Mouse (Mus musculus): ENCODE data around the gene Slc15a1.

Gene Slc15a1

DNA sequence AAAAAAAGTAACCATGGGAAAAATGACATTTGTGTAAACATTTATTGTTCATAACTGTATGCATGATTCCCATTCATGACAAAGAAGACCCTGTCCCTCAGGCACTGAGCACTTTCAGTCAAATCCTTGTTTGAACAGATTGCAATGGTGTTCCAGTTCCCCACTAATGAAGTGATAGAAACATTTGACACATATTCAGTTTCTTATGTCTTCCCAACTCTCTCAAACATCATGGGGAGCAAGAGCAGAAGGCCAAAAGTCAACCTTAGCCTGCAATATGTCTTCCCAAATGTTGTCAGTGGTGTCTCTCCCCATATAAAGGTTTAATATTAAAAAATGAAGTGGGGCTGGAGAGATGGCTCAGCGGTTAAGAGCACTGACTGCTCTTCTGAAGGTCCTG lies 19.3 kb downstream of the Slc15a1 start:
- DNase-seq, result no peak

- no peak for DNase-seq
Measured at GRCm38 (mm10) chr14:121484436-121484835, 20.6 kb downstream of the Slc15a1 start.

DNA sequence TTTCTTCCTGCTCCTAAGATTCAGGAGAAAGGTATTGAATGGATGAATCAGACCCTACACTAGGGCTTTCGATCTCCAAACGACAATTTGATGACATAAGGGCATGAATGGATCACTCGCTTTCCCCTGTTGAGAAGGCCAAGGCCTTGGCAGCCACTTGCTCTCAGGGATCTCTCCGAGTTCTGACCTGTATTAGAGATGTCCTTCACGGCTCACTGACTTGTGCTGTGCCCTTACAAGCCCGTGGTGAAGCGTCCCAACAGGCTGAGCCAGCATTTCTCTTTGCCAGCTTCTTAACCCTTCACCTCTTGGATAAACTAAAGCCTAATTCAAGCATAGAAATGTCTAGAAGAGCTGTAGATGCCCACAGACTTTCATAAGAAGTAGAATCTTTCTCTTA lies 22.9 kb downstream of the Slc15a1 start:
- DNase-seq, result no peak

- no peak for DNase-seq
Measured at GRCm38 (mm10) chr14:121481591-121481990, 23.5 kb downstream of the Slc15a1 start.

DNA sequence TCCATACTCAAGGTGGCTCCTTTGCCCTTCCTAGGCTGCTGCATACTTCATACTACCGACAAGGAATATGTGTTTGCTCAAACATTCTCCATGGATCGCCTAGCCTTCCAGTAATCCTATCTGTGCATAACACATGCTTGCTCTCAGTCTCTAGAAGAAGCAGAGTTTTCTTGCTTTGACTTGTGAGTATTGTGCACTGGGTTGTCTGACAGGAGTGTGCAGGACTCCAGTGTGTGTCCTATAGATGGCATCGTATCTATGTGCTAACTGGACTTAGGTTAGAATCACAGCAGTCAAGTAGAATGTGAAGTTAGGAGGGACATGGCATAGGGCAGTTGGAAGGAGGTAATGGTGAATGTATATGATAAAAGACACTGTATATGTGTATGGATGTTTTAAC lies 26.0 kb downstream of the Slc15a1 start:
- DNase-seq, result no peak

DNA sequence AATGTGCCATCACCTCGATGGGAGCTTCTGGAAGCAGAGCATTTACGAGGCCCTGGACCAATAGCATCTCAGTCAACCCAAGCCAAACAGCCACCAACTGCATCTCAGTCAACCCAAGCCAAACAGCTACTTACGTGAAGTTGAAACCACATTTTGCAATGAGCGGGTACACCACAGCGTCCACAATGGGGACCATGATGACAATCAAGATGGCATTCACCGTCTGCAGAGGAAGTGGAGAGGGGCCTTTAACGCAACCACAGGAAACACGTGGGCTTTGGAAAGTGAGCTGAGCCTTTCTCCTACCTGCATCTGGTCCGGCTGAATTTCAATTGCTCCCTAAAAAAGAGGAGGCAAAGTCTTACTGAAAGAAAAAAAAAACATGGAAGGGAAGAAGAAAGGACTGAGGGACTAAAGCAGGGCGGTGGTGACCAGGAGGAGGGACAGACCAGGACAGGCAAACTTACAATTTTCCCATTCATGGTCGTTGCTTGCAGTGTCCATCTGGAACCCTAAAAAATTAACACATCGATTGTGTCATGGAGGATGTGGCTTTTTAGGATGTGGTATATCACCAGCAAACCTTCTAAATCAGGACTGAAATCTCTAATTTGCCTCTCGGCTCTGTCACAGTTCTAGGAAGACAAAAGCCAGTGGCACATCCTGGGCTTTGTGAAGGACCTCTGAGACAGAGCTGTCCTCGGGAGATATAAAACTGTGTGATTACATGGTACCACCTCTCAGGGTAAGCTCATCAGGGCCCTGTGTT lies 26.9 kb downstream of the Slc15a1 start:
- DNase-seq, result no peak

DNA sequence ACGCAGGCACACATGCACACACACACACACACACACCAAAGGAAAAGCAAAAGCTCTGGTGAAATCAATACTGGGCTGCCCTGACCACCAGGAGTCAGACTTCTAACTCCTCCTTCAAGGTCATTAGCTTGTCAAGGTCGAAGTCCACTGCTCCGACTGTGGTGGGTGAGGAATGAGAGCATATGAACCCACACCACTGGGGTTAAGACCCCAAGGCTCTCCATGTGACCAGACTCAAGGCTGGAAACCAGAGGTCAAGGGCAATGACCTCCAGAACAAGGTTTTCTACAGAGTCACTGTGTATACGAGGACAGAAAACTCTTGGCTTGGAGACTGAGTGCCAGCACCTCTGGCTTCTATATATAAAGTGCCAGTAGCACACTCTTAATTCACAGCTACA lies 31.2 kb downstream of the Slc15a1 start:
- DNase-seq, result no peak

DNA sequence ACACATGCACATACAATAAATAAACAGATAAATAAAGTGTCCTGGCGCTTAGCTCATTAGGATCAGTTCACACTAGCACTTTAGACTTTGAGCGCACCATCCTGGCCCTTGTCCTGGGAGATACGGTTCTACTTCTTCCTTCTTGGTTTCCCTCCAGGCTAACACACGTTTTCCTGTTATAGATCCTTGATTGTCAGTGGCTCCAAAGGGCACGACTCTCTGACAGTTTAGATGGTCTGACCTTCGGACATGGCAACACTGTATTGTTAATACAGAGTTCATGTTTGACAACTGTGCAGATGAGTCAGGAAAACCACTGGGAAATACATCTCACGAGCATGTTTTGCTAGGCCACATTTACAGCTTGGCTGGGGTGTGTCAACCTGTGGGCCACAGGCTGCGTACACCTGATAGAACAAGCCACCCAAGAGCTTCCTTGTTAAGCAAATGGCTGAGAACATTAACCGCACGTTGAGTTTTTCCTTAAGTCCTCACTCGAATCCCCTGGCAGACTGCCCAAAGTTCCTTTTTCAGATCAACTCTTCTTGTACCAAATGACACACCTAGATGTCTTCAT lies 33.4 kb downstream of the Slc15a1 start:
- no peak for DNase-seq

- no peak for DNase-seq
Measured at GRCm38 (mm10) chr14:121469601-121470000, 35.5 kb downstream of the Slc15a1 start.

- DNase-seq, result no peak
Measured at GRCm38 (mm10) chr14:121467646-121468045, 37.4 kb downstream of the Slc15a1 start.

- no peak for DNase-seq
Measured at GRCm38 (mm10) chr14:121466501-121466900, 38.6 kb downstream of the Slc15a1 start.

DNA sequence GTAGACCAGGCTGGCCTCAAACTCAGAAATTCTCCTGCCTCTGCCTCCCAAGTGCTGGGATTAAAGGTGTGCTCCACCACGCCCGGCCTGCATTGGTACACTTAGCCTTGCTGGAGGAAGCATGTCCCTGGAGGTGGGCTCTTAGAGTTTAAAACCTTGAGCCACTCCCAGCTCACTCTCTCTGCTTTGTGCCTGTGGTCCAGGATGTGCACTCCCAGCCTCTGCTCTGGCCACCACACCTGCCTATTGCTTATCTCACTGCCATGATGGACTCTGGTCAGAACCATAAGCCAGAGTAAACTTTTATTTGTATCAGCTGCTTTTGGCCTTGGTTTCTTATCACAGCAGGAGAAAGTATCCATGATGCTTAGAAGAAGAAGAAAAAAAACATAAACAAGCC lies 40.7 kb downstream of the Slc15a1 start:
- no peak for DNase-seq

GRCm38 (mm10) chr14:121462756-121463155 lies 42.3 kb downstream of the Slc15a1 start:
- DNase-seq, result no peak

GRCm38 (mm10) chr14:121460966-121461365 lies 44.1 kb downstream of the Slc15a1 start:
- no peak for DNase-seq

- DNase-seq, result no peak
Measured at GRCm38 (mm10) chr14:121458521-121458920, 46.5 kb downstream of the Slc15a1 start.

DNA sequence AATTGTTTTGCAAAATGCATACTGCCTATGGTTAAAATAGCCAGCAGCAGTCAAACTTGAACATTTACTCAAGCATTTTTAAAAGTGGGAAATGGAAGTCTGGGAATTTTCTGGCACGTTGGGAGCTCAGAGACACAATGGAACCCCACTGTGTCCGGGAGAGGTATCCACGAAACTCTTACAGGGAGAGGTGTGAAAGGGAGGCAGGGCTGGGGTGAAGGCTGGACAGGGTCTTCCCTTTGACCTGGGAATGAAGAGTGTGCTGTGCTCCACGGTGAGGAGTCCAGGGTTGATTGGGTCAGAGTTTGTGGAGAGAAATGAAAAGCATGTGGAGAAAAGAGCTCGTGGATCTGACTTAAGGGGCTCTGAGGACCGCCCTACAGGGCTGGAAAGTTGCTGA lies 47.5 kb downstream of the Slc15a1 start:
- DNase-seq, result no peak

GRCm38 (mm10) chr14:121456416-121457285 lies 48.4 kb downstream of the Slc15a1 start:
- DNase-seq, result no peak

DNA sequence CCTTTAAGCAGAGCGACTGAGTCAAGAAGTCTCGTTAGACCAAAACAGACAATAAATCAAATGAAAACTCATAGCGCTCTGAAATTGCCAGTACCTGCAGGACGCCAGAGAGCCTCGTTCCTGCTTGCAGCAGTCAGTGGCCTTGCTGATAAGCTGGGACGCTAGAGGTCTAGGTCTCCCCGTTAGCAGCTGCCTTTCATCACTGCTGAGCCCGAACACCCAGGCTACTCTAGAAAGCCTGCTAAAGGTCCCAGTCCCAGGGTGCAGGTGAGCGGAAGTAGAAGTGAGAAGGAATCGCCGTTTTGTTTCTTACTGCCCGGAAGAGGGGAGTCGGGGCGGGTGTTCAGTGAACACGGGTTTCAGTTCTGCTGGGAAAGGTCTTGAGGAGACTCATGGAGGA lies 49.1 kb downstream of the Slc15a1 start:
- DNase-seq, result no peak

GRCm38 (mm10) chr14:121455527-121455926 lies 49.5 kb downstream of the Slc15a1 start:
- peak; percentile 62 for DNase-seq

DNA sequence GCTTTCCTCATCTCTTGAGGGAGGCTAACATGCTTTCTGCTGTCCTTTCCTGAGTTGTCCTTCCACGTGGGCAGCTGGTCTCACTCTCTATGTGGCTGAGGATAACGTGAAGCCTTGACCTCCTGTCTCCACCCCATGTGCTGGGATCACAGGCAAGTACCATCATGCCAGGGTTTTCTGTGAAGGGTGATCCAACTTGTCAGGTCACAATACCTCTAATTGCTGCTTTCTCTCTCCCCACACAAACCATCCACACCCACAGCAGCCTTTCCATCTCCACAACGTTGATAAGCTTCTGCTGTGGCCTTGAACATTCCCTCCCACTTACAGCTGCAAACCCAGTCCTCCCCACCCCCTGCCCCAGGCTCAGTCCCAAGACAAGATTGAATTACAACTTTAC lies 51.9 kb downstream of the Slc15a1 start:
- DNase-seq, result no peak

DNA sequence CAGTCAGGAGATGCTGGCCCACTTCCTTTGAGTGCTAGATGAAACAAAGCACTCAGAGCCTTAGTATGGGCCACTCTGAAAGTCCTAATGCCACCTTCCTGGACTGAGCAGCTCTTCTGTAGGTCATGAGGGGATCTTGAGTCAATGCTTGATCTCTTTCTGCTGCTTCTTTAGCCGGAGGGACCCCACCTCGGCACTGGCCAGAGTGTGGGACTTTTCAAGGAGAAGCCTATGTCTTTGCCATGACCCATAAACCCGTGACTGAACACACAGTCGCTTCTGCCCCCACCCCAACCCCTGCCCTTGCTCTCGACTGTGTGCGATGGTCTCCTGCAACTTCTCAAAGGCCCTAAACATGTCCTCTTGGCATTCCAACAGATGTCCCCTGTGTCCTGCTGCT lies 52.8 kb downstream of the Slc15a1 start:
- no peak for DNase-seq

GRCm38 (mm10) chr14:121451424-121452029 lies 53.5 kb downstream of the Slc15a1 start:
- no peak for DNase-seq
